Mouse (Mus musculus) cerebellum, postnatal 14 days (tissue): Measurements from ENCODE around the gene Ushbp1.

Experiments
- DNase-seq, 2 experiments: peaks; one replicate each; pipeline ENCODE4 v3.0.0; 2021; ENCODE audit warnings: mixed read lengths in 2 of 2

The Ushbp1 gene

GRCm38 (mm10) chr8:71392871-71393270 is 2.7 kb downstream of the Ushbp1 start:
- DNase-seq: peak in 1 of 2 experiments; percentile 51

DNA sequence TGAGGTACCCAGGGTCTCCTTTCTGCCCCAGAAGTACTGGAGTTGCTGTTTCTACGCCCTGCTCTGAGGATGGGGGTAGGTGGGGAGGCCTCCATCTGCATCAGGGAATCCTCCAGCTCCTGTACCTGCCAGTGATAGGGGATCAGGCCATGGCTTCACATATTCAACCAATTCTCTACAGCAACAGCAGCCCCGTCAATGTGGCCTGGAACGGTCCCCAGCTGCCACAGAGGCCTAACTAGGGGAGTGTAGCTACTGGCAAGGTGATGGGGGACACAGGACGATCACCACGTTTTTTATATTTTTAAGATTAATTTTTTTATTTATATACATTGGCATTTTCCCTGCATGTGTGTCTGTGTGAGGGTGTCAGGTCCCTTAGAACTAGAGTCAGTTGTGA is 3.2 kb downstream of the Ushbp1 start:
- peak in 1 of 2 experiments; percentile 1 for DNase-seq

DNA sequence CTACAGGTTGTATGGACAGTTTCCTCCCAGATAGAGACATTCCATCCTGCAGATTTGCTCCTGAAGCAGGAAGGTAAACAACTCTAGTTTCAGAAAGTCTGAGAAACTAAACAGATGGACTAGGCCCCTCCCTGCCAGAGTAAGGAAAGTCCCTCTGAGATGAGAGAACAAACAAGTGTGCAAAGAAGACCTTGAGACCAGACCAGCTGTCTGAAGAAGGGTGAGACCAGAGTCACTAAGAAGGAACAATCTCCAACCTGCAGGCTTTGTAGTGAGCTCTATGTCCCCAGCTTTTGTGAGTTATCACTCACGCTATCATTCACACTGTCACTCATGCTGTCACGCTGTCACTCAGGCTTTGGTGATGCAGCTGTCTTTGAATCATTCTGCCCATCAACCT is 3.9 kb downstream of the Ushbp1 start:
- DNase-seq: no peak

DNA sequence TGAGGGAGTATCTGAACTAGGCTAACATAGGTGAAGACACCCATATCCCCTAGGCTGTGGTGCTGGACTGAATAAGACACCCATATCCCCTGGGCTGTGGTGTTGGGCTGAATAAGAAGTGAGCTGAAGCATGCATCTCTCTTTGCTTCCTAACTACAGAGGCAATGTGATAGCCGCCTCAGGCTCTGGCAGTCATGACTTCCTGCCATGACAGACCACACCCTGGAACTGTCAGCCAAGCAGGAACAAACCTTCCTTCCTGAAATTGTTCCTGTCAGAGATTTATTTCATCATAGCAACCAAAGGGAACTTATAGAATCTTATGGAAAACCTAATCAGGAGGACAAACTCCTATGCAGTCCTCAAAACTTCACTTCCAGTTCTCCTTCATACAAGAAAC is 7.3 kb downstream of the Ushbp1 start:
- DNase-seq: no peak

DNA sequence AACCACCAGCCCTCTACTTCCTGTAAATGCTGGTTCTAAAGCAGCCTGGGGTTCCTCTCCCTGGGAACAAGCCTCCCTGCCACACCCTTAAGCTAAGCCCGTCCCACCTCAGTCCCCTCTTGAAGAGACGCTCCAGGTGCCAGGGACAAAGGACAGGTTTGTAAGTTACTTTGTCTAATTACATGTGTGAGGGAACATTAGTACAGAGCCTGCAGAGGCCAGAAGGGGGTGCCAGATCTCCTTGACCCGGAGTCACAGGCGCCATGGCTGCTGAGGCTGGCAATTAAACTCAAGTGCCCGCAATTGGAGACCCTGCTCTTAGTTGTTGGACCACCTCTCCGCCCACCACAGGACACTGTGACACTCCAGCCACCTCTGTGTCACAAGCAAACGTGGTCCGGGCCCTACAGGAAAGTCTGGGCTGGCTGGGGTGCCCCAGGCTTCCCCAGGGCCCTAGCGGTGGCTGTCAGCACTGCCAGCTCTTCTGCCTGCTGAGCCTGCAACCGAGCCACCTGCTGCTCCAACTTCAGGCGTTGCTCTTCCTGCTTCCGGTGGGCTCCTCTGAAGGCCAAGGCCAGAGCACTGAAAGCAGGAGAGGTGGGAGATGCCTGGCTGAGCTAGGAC is 10.3 kb downstream of the Ushbp1 start:
- no peak for DNase-seq

- no peak for DNase-seq
These were observed 11.7 kb downstream of the Ushbp1 start for GRCm38 (mm10) chr8:71383860-71384259.

DNA sequence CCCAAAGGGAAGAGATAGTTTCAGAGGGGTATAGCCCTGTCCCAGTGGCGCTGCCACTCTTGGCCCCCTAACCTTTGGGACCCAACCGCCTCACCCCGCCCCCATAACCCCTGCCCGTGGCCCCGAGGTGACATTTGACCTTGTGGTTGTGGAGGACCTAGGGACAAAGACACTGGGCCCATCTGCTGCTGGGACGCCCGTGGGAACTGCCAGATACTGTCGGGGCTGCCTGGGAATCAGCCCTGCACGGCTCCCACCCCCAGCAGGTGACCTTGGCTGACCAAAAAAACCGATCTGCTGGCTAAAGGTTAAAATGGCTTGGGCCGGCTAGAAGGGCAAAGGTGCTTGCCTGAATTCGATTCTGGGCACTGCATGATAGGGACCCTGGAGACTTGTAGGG is 12.2 kb downstream of the Ushbp1 start:
- no peak for DNase-seq

DNA sequence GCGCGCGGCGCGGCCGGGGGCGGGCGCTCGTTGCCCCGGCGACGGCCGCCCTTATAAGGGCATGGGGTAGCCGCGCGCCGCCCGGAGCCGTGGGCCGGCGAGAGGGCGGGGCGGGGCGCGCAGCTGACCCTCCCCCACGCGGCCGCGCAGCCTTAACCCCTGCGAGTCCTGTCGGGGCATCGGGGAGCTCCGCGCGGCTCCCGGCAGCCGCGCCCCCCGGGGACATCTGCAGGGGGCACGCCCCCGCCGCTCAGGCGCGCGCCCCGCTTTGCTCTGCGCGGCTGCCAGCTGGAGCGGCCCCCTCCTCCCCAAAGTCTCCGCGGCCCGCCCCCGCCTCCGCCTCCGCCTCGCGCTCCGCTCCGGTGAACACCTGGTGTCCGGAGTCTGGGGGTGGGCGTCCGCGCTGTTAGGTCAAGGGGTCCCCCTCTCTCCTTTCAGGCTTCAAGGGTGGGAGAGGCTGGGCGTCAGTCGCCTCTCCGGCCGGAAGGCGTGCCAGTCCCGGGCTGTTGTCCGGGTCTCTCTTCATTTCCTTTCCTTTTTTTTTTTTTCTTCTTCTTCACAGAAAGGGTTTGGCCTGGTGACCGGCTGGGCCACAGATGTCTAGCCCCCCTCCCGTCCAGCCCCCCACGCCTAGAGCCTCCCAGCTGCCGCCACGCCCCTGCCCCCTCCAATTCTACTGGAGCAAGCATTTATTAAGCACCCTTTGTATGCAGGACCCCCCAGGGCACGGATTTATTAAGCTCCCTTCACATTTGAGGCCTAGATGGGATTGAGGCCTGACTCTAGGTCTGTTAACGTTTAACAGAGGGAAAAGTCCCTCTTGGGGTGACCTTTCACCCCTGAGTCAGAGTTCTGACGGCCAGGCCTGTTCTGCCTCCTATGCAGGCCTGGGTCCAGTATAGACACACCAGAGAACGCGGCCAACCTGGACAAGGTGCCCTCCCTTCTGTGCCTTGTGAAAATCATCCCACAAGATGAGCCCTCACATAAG is 13.3 kb downstream of the Ushbp1 start:
- DNase-seq: peak; percentile 83 to 89

GRCm38 (mm10) chr8:71381421-71381970 is 14.1 kb downstream of the Ushbp1 start, which contains the start of gene Nr2f6:
Gene Nr2f6, minus strand, starts transcription at chr8:71381960.
- peak; percentile 78 to 81 for DNase-seq

DNA sequence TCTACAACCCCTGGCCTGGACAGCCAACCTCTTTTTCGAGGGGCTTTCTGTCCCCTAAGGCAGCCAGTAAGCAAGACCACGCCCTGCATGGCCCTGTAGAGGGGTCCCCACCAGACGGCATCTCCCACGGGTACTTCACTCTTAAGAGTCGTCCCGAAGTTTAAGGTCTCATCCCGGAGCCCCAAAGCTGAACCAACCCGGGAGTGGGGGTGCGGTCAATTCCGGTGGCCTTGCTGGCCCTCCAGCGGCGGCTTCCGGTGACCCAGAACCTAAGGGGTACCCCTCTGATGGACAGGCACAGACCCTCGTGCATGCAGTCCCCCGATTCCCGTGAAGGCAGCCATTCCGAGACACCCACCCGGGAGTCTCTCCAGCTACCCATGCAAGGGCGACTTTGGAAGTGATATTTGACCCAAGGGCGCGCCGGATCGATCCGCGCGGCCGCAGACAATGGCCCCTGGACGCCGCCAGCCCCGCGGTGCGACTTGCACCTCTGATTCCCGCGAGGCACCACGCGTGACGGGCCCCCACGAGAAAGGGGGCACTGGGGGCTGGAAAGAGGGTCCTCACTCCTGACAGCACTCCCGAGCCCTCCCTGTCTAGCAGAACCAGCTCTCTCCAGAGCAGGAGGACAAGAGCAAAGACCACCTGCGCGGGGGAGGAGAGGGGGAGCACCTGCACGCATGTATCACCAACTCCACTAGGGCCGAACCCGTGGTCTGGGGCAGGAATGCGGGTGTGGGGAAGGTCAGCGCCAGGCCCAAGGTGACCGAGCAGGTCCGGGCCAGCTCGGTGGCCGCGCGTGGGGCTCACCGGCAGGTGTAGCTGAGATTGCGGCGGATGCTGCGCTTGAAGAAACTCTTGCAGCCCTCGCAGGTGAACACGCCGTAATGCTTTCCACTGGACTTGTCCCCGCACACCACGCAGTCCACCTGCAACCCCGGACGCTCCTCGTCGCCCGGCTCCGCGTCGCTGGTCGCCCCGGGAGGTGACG is 15.1 kb downstream of the Ushbp1 start:
- DNase-seq: peak in 1 of 2 experiments; percentile 50

GRCm38 (mm10) chr8:71379512-71380075 is 16.0 kb downstream of the Ushbp1 start:
- DNase-seq: no peak

- no peak for DNase-seq
These were observed 16.6 kb downstream of the Ushbp1 start for GRCm38 (mm10) chr8:71379008-71379407.

GRCm38 (mm10) chr8:71376423-71377030 is 19.1 kb downstream of the Ushbp1 start:
- peak in 1 of 2 experiments; percentile 62 for DNase-seq

DNA sequence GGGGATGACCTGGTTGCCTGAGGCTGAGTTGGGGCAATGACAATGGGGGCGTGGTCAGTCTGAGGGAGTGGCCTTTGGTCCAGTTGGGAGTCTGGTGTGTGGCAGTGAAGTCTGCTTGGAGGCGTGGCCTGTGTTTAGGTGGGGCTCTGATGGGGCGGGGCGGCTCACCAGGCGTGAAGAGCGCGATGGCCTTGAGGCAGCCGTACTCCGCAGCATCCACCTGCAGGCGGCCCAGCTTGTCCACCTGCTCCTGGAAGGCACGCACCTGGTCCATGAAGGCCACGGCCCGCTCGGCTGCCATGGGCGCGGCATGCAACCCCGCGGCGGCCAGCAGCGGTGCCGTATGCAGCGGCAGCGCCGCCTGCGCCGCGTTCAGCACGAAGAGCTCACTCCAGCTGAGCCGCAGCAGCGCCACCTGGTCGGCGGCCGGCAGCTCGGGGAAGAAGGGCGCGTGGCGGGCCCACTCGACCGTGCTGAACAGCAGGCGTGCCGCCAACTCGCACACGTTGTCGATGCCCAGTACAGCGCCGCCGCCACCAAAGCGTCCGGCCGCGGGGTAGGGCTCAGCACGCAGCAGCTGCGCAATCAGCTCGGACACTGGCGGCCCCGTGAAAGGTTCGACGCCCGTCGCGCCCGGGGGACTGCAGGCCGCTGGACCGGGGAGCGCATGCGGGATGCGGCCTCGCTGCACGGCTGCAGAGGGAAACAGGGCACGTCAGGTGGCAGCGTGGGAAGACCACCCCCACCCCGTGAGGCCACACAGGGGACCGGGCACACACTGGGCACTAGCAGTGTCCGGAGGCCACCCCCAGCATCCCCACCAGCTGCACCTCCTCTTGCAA is 19.8 kb downstream of the Ushbp1 start:
- DNase-seq: peak; percentile 83 to 85

DNA sequence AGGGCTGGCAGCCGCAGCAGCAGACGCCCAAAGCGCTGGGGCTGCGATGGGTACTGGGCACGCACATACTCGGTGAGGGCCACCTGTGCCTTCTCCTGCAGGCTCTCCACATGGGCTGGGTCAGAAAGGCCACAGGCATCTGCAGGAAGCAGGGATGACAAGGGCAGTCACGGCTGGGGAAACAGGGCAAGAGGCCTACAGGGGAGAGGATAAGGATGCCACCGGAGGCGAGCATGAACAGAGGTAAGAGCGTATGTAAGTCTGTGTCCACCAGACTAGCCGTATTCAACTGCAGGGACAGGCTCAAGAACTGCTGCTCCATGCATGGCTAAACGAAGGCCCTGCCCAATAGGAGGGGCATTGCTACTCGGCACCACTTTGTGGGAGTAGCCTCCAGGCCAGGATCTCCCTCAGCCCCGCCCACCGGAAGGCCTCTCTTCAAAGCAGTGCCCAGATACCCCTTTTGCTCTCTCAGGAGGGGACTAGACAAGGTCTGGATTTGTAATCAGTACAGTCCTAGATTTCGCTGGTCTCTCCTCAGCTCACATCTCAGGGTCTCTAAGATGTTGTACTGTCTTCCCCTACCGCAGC is 20.9 kb downstream of the Ushbp1 start:
- DNase-seq: peak in 1 of 2 experiments; percentile 48

- DNase-seq: no peak
These were observed 22.6 kb downstream of the Ushbp1 start for GRCm38 (mm10) chr8:71373000-71373399.

- no peak for DNase-seq
These were observed 23.2 kb downstream of the Ushbp1 start for GRCm38 (mm10) chr8:71372427-71372826.

GRCm38 (mm10) chr8:71371236-71371848 is 24.3 kb downstream of the Ushbp1 start, which contains the start of gene Ocel1:
Gene Ocel1, plus strand, starts transcription at chr8:71371298.
- peak; percentile 95 to 97 for DNase-seq

DNA sequence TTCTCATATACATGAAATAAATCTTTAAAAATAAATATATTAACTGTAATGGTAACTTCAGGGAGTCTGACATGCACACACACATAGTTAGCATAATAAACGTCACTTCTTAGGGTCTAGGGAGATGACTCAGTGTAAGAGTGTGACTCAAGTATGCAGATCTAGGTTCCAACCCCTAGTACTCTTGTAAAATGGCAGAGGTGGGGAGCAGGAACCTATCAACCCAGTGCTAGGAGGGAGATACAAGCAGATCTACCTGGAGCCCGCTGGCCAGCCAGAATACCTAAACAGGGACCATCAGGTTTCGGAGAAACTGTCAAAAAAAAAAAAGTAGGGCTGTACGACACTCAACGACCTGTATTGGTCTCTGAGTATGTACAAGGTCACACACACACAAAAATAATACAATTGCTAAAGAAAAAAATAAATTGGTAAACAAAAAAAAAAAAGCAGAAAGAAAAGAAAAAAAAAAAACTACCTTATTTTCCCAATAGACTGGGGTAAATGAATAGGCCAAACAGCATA is 24.8 kb downstream of the Ushbp1 start:
- DNase-seq: no peak
